In genomic region chr1:89865787-89866186, GRCm38 (mm10) we compare ENCODE assay signal across 24 mouse cellular contexts.
DNase-seq lines count a peak whose midpoint lies in the region; ATAC-seq and TF ChIP-seq lines count a peak whose summit lies in the region.
"Had no signal": no experiment of that assay in that cellular context is flagged by ENCODE, and none has a peak within 500 bp of the region (broad histone marks: within the 10 kb centered on the region; RNA-seq: fewer than 3 reads in every experiment).

No protein-coding gene starts in this region.

- no peaks in the 10 kb centered on the region for H3K9me3 ChIP-seq in forebrain, embryonic 14.5 days (replicated peaks; ENCODE audit: control insufficient read depth, low read length)
- H3K9me3 ChIP-seq in forebrain, embryonic 12.5 days: no peaks in the 10 kb centered on the region
- H3K9me3 ChIP-seq in kidney, postnatal 0 days (replicated peaks; ENCODE audit: low read length): no peaks in the 10 kb centered on the region
- H3K9me3 ChIP-seq in neural tube, embryonic 14.5 days (ENCODE audit: control insufficient read depth, low read length): no peaks in the 10 kb centered on the region
- H3K9me3 ChIP-seq: embryonic facial prominence, embryonic 10.5 days; embryonic facial prominence, embryonic 13.5 days; forebrain, embryonic 13.5 days had no signal

- ATAC-seq in forebrain, embryonic 14.5 days: no peak
- ATAC-seq in forebrain, embryonic 12.5 days (ENCODE audit: low FRiP score): no peak
- ATAC-seq in kidney, postnatal 0 days (replicated peaks; ENCODE audit: low FRiP score, low read depth): no peak
- ATAC-seq in neural tube, embryonic 14.5 days (ENCODE audit: low read depth): peak; percentile 54; the same call in 1 of the 2 replicates
- ATAC-seq: forebrain, embryonic 13.5 days; forebrain, postnatal 0 days had no signal

- no peak overlapping the region for H3K9ac ChIP-seq in forebrain, embryonic 14.5 days (ENCODE audit: low read length)
- H3K9ac ChIP-seq in forebrain, embryonic 12.5 days: no peak overlapping the region
- no peak overlapping the region for H3K9ac ChIP-seq in kidney, postnatal 0 days (ENCODE audit: low read depth, low read length)
- no peak overlapping the region for H3K9ac ChIP-seq in neural tube, embryonic 14.5 days (replicated peaks; ENCODE audit: low read depth, low read length)
- H3K9ac ChIP-seq: embryonic facial prominence, embryonic 13.5 days; forebrain, embryonic 13.5 days; forebrain, postnatal 0 days; hindbrain, embryonic 14.5 days had no signal

- whole genome bisulfite sequencing in forebrain, embryonic 14.5 days: 45% methylated on average over 6 of the region's 6 CpGs
- WGBS in forebrain, embryonic 12.5 days: 50% methylated on average over 6 of the region's 6 CpGs
- WGBS in kidney, postnatal 0 days: 45% methylated on average over 6 of the region's 6 CpGs
- 27% methylated on average over 6 of the region's 6 CpGs for WGBS in neural tube, embryonic 14.5 days

- no peaks in the 10 kb centered on the region for H3K36me3 ChIP-seq in forebrain, embryonic 14.5 days (ENCODE audit: control insufficient read depth, insufficient read depth, low read length)
- H3K36me3 ChIP-seq in forebrain, embryonic 12.5 days (replicated peaks): no peaks in the 10 kb centered on the region
- no peaks in the 10 kb centered on the region for H3K36me3 ChIP-seq in kidney, postnatal 0 days (ENCODE audit: insufficient read depth, low read length)
- H3K36me3 ChIP-seq in neural tube, embryonic 14.5 days (ENCODE audit: control insufficient read depth, insufficient read depth, low read length): no peaks in the 10 kb centered on the region
- H3K36me3 ChIP-seq: embryonic facial prominence, embryonic 13.5 days; G1E had no signal

- H3K27ac ChIP-seq in forebrain, embryonic 14.5 days (ENCODE audit: low read depth, low read length): no peak overlapping the region
- H3K27ac ChIP-seq in forebrain, embryonic 12.5 days: no peak overlapping the region
- no peak overlapping the region for H3K27ac ChIP-seq in kidney, postnatal 0 days
- H3K27ac ChIP-seq in neural tube, embryonic 14.5 days (ENCODE audit: low read depth, low read length): no peak overlapping the region
- H3K27ac ChIP-seq: embryonic facial prominence, embryonic 10.5 days; embryonic facial prominence, embryonic 13.5 days; forebrain, embryonic 13.5 days; gastrocnemius, adult 2 months; hindbrain, embryonic 14.5 days had no signal

- TF ChIP-seq CTCF in kidney, postnatal 0 days (IDR thresholded peaks at IDR 0.05; ENCODE audit: low read depth): peak; percentile 5; the same call in 1 of the 2 replicates

- H3K27me3 ChIP-seq in forebrain, embryonic 14.5 days (replicated peaks; ENCODE audit: control insufficient read depth, insufficient read depth, low read length): no peaks in the 10 kb centered on the region
- H3K27me3 ChIP-seq in forebrain, embryonic 12.5 days: peaks cover 67% of the 10 kb centered on the region
- H3K27me3 ChIP-seq in kidney, postnatal 0 days (ENCODE audit: insufficient read depth, low read length): no peaks in the 10 kb centered on the region
- no peaks in the 10 kb centered on the region for H3K27me3 ChIP-seq in neural tube, embryonic 14.5 days (ENCODE audit: control insufficient read depth, insufficient read depth, low read length)
- H3K27me3 ChIP-seq: embryonic facial prominence, embryonic 13.5 days had no signal

- H3K4me2 ChIP-seq in forebrain, embryonic 14.5 days (ENCODE audit: low read length): no peak overlapping the region
- no peak overlapping the region for H3K4me2 ChIP-seq in forebrain, embryonic 12.5 days
- no peak overlapping the region for H3K4me2 ChIP-seq in kidney, postnatal 0 days (ENCODE audit: low read length)
- H3K4me2 ChIP-seq in neural tube, embryonic 14.5 days (ENCODE audit: low read depth, low read length): no peak overlapping the region
- H3K4me2 ChIP-seq: embryonic facial prominence, embryonic 13.5 days; forebrain, embryonic 13.5 days; heart, embryonic 11.5 days; hindbrain, embryonic 14.5 days had no signal

- peaks cover 5% of the 10 kb centered on the region for H3K4me1 ChIP-seq in forebrain, embryonic 14.5 days (ENCODE audit: control insufficient read depth, insufficient read depth, low read length)
- peaks cover 25% of the 10 kb centered on the region for H3K4me1 ChIP-seq in forebrain, embryonic 12.5 days
- H3K4me1 ChIP-seq in kidney, postnatal 0 days (replicated peaks; ENCODE audit: insufficient read depth, low read length): no peaks in the 10 kb centered on the region
- H3K4me1 ChIP-seq in neural tube, embryonic 14.5 days (ENCODE audit: control insufficient read depth, insufficient read depth, low read length): peaks cover 21% of the 10 kb centered on the region

- peak; percentile 32 for DNase-seq in forebrain, embryonic 14.5 days (ENCODE audit: low spot score)
- no peak for DNase-seq in kidney, postnatal 0 days (ENCODE audit: low spot score)
- DNase-seq in kidney, postnatal 4 days: no peak
- DNase-seq in neural tube, embryonic 10.5 days (ENCODE audit: extremely low spot score, low spot score): no peak
- no peak for DNase-seq in urinary bladder, adult 2 months (ENCODE audit: low spot score)
- DNase-seq: adrenal gland, adult 2 months; adrenal gland, postnatal 14 days; cerebellum, adult 11-12 months; cerebellum, adult 8-10 months; cerebellum, postnatal 36 days; embryo, embryonic 11 days; forebrain, postnatal 0 days; gastrocnemius, adult 2 months; gastrocnemius, postnatal 14 days; heart, adult 11 months had no signal

- H3K4me3 ChIP-seq in forebrain, embryonic 14.5 days (ENCODE audit: low read depth, low read length): no peak overlapping the region
- no peak overlapping the region for H3K4me3 ChIP-seq in forebrain, embryonic 12.5 days (replicated peaks)
- H3K4me3 ChIP-seq in kidney, postnatal 0 days (replicated peaks; ENCODE audit: low read depth, low read length): no peak overlapping the region
- no peak overlapping the region for H3K4me3 ChIP-seq in neural tube, embryonic 14.5 days (ENCODE audit: low read depth, low read length)
- H3K4me3 ChIP-seq: embryonic facial prominence, embryonic 10.5 days; embryonic facial prominence, embryonic 13.5 days; erythroblast, embryonic 14.5 days; forebrain, embryonic 13.5 days; gastrocnemius, adult 2 months had no signal
